Mouse (Mus musculus) cortical plate, adult 2 months (tissue): ENCODE results near the gene Gm13287. TPM values are rescaled to one million over a fixed set of nuclear protein-coding genes. Genes with fewer than 3 reads are reported as not detected.

Experiments used
- H3K27ac ChIP-seq: fragments of 200-500 bp; 2 replicates; pipeline ENCODE4 v1.5.1; 2012; ENCODE audit warnings: low read length, control low read depth, inconsistent platforms; ENCODE audit not compliant: insufficient read depth
- H3K4me1 ChIP-seq: fragments of 200-500 bp; 2 replicates; pipeline ENCODE4 v1.6.1; 2011; ENCODE audit warnings: low read length; ENCODE audit not compliant: control insufficient read depth, insufficient read depth
- H3K4me3 ChIP-seq: fragments of 200-500 bp; 2 replicates; pipeline ENCODE4 v1.5.1; 2011; ENCODE audit warnings: mild to moderate bottlenecking, low read length, control low read depth; ENCODE audit not compliant: insufficient read depth
- CTCF ChIP-seq: fragments of 200-500 bp; IDR thresholded peaks from 2 replicates; pipeline ENCODE4 v1.5.1; 2011; ENCODE audit warnings: mild to moderate bottlenecking, control low read depth, low read length; ENCODE audit not compliant: insufficient read depth; ENCODE audit errors: extremely low read depth
- polyA plus RNA-seq: library from polyadenylated mRNA; depleted of rRNA; stranded (reverse); fragments of >200 nt; gene quantifications from 2 replicates; pipeline ENCODE4 v1.2.3, GENCODE M21; 2012; rRNA removed

Gene Gm13287
- polyA plus RNA-seq, 1 experiment = not detected

GRCm38 (mm10) chr4:88851026-88851763, 48.1 kb downstream of the Gm13287 start:
- no peak for TF ChIP-seq CTCF
- Histone ChIP-seq H3K4me3 (no peak overlapping the region), H3K27ac (no peak overlapping the region), H3K4me1 (no peaks in the 10 kb centered on the region)

Other genes with a start within 250 kb of the Gm13287 start
- not detected in 2 replicates for gene Ifna15, start 245.0 kb upstream of the Gm13287 start, polyA plus RNA-seq
- gene Ifna14, start 231.5 kb upstream of the Gm13287 start, polyA plus RNA-seq = not detected in 2 replicates
- not detected in 2 replicates for gene Ifna9, start 210.9 kb upstream of the Gm13287 start, polyA plus RNA-seq
- gene Ifna12, start 199.9 kb upstream of the Gm13287 start, polyA plus RNA-seq = not detected in 2 replicates
- not detected in 2 replicates for gene C87499, start 168.8 kb upstream of the Gm13287 start, polyA plus RNA-seq
- gene Ifna13, start 158.8 kb upstream of the Gm13287 start, polyA plus RNA-seq = not detected in 2 replicates
- not detected in 2 replicates for gene Ifna16, start 126.3 kb upstream of the Gm13287 start, polyA plus RNA-seq
- not detected in 2 replicates for gene Ifna2, start 119.3 kb upstream of the Gm13287 start, polyA plus RNA-seq
- gene Ifnab, start 111.9 kb upstream of the Gm13287 start, polyA plus RNA-seq = not detected in 2 replicates
- gene Gm26566, start 81.4 kb upstream of the Gm13287 start, polyA plus RNA-seq = 0.61 and 1.2 TPM in 2 replicates
- gene Klhl9, start 80.8 kb upstream of the Gm13287 start, polyA plus RNA-seq = 38.5 and 40.5 TPM in 2 replicates
- gene Gm13271, start 48.4 kb upstream of the Gm13287 start, polyA plus RNA-seq = not detected in 2 replicates
- gene Gm13283, start 43.1 kb upstream of the Gm13287 start, polyA plus RNA-seq = not detected in 2 replicates
- not detected in 2 replicates for gene Gm13290, start 29.4 kb upstream of the Gm13287 start, polyA plus RNA-seq
- gene Gm13289, start 26.3 kb upstream of the Gm13287 start, polyA plus RNA-seq = not detected in 2 replicates
- gene Gm13272, start 23.4 kb upstream of the Gm13287 start, polyA plus RNA-seq = not detected in 2 replicates
- not detected in 2 replicates for gene Ifnz, start 21.1 kb upstream of the Gm13287 start, polyA plus RNA-seq
- gene Gm13276, start 17.5 kb upstream of the Gm13287 start, polyA plus RNA-seq = not detected in 2 replicates
- gene Gm13277, start 14.6 kb upstream of the Gm13287 start, polyA plus RNA-seq = not detected in 2 replicates
- not detected in 2 replicates for gene Gm13278, start 11.7 kb upstream of the Gm13287 start, polyA plus RNA-seq
- not detected in 2 replicates for gene Gm13275, start 8.8 kb upstream of the Gm13287 start, polyA plus RNA-seq
- not detected in 2 replicates for gene Gm13279, start 5.9 kb upstream of the Gm13287 start, polyA plus RNA-seq
- gene Gm13285, start 3.6 kb upstream of the Gm13287 start, polyA plus RNA-seq = not detected in 2 replicates
- gene Gm13288, start 2.3 kb downstream of the Gm13287 start, polyA plus RNA-seq = not detected in 2 replicates
- not detected in 2 replicates for gene Ifna7, start 13.0 kb downstream of the Gm13287 start, polyA plus RNA-seq
- gene Ifna11, start 16.7 kb downstream of the Gm13287 start, polyA plus RNA-seq = not detected in 2 replicates
- gene Ifna6, start 24.2 kb downstream of the Gm13287 start, polyA plus RNA-seq = not detected in 2 replicates
- gene Ifna5, start 32.3 kb downstream of the Gm13287 start, polyA plus RNA-seq = not detected in 2 replicates
- not detected in 2 replicates for gene Ifna4, start 38.6 kb downstream of the Gm13287 start, polyA plus RNA-seq
- not detected in 2 replicates for gene Ifna1, start 46.8 kb downstream of the Gm13287 start, polyA plus RNA-seq
- gene Ifne, start 76.9 kb downstream of the Gm13287 start, polyA plus RNA-seq = not detected in 2 replicates